Mouse (Mus musculus) G1E-ER4 (cell line): Measurements from ENCODE around the gene Ccdc13. TPM values are rescaled to one million over a fixed set of nuclear protein-coding genes. Genes with fewer than 3 reads are reported as not detected.

Experiments
- GATA1 ChIP-seq: IDR thresholded peaks from one replicate; pipeline ENCODE4 v1.8.0; 2012; ENCODE audit warnings: low read length, inconsistent platforms
- polyA plus RNA-seq: library from polyadenylated mRNA; stranded (reverse); fragments of >175 nt; gene quantifications from 2 replicates; pipeline ENCODE4 v1.2.3, GENCODE M21; 2012

Ccdc13 gene
- polyA plus RNA-seq, 1 experiment: 0.04 TPM

- TF ChIP-seq GATA1: no peak
These were observed 79.9 kb downstream of the Ccdc13 start, which contains the start of gene Zfp651 for GRCm38 (mm10) chr9:121759091-121760081. Zfp651 (plus strand) TSS chr9:121759330.

- TF ChIP-seq GATA1: no peak
These were observed 81.1 kb downstream of the Ccdc13 start for GRCm38 (mm10) chr9:121757835-121758814.

- TF ChIP-seq GATA1: no peak
These were observed 81.8 kb downstream of the Ccdc13 start for GRCm38 (mm10) chr9:121757432-121757831.

GRCm38 (mm10) chr9:121756785-121757184, 82.5 kb downstream of the Ccdc13 start:
- TF ChIP-seq GATA1: no peak

- no peak for TF ChIP-seq GATA1
These were observed 84.6 kb downstream of the Ccdc13 start for GRCm38 (mm10) chr9:121754624-121755023.

- no peak for TF ChIP-seq GATA1
These were observed 86.5 kb downstream of the Ccdc13 start for GRCm38 (mm10) chr9:121752774-121753173.

Other genes starting within 250 kb of the Ccdc13 start
- gene Lyzl4, start 197.4 kb downstream of the Ccdc13 start, polyA plus RNA-seq: not detected in 2 replicates
- not detected in 2 replicates for gene Vipr1, start 196.7 kb downstream of the Ccdc13 start, polyA plus RNA-seq
- 8.3 and 10.1 TPM in 2 replicates for gene Sec22c, start 134.0 kb downstream of the Ccdc13 start, polyA plus RNA-seq
- 16.5 and 20.5 TPM in 2 replicates for gene Ss18l2, start 129.1 kb downstream of the Ccdc13 start, polyA plus RNA-seq
- gene Nktr, start 120.3 kb downstream of the Ccdc13 start, polyA plus RNA-seq: 46.9 and 72.0 TPM in 2 replicates
- 0.23 and 0.33 TPM in 2 replicates for gene Zfp651, start 80.1 kb downstream of the Ccdc13 start, polyA plus RNA-seq
- not detected in 2 replicates for gene Klhl40, start 61.9 kb downstream of the Ccdc13 start, polyA plus RNA-seq
- gene Hhatl, start 47.0 kb downstream of the Ccdc13 start, polyA plus RNA-seq: not detected in 2 replicates
- gene Higd1a, start 18.9 kb upstream of the Ccdc13 start, polyA plus RNA-seq: 73.5 and 107 TPM in 2 replicates
- gene Ackr2, start 58.9 kb upstream of the Ccdc13 start, polyA plus RNA-seq: not detected in 2 replicates
- gene Cyp8b1, start 76.8 kb upstream of the Ccdc13 start, polyA plus RNA-seq: not detected in 2 replicates
- gene Fam198a, start 111.5 kb upstream of the Ccdc13 start, polyA plus RNA-seq: not detected in 2 replicates
- gene Pomgnt2, start 157.6 kb upstream of the Ccdc13 start, polyA plus RNA-seq: not detected in 2 replicates